Mouse (Mus musculus) c-Kit-positive CD71-positive TER-119-negative erythroid progenitor cells, embryonic 14.5 days (primary cell): ENCODE measurements around the gene St3gal6.
"Not testable (repeated sequence)": the region's sequence is repeated elsewhere in the genome, so short reads cannot be mapped to it uniquely, and the experiment has no call there.

ENCODE experiments used
- DNase-seq: peaks from one replicate; pipeline ENCODE4 v3.0.0-alpha.2; 2013; ENCODE audit warnings: low read depth

Gene St3gal6

DNA sequence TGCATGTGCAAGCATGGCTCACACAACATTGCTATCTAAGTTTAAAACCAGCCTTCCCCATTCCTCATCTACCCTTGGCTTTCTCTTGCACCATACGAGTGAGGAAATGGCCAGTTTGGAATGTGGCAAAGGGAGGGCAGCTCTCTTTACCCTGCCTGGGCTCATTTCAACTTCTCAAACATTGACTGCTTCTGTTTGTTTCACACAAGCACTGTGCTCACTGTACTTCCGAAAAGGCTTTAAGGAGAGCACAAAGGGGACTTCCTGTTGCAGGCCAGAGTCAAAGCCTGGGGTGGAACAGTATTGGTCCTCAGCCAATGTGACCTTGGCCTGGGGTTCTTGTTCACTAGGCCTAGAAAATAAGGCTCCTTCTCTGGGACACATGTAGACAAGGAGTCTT lies 47.7 kb downstream of the St3gal6 start:
- no peak for DNase-seq

DNA sequence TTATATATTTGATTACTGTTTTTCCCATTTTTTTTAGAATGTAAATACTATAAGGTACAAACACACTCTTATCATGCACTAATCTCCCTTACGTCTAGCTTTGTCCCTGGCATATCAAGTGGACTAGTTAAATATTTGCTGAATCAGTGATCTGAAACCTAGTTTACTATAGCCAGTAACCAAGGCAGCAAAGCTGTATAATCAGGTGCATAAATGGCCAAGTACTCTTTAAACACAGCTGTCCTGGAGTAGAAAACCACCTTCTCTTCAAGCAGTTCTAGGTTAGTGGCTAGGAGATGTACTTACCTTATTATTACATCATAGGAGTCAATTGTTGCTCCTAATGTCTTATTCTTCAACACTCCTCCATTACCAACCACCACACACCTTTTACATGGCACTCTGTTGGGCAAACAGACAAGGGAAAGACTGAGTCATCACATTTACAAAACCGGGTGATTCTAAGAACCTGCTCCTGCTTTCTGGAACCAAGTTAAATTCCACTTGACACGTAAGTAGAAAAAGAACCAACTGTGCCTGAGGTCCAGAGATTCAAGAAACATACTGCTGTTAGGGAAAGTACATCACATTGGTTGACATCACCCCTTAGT lies 48.4 kb downstream of the St3gal6 start:
- no peak for DNase-seq

GRCm38 (mm10) chr16:58474875-58475274 lies 49.2 kb downstream of the St3gal6 start:
- no peak for DNase-seq

GRCm38 (mm10) chr16:58470841-58471240 lies 53.2 kb downstream of the St3gal6 start:
- DNase-seq = no peak

- no peak for DNase-seq
Measured at GRCm38 (mm10) chr16:58470061-58470460, 54.0 kb downstream of the St3gal6 start.

DNA sequence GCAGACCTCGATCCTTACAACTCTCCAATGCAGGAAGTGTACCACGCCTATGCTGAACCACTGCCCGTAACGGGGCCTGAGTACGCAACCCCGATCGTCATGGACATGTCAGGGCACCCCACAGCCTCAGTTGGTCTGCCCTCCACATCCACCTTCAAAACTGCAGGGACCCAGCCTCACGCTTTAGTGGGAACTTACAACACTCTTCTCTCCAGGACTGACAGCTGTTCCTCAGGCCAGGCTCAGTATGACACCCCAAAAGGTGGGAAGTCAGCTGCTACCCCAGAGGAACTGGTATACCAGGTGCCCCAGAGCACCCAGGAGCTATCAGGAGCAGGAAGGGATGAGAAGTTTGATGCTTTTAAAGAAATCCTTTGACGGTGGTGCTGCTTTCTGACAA lies 58.6 kb downstream of the St3gal6 start:
- no peak for DNase-seq

DNA sequence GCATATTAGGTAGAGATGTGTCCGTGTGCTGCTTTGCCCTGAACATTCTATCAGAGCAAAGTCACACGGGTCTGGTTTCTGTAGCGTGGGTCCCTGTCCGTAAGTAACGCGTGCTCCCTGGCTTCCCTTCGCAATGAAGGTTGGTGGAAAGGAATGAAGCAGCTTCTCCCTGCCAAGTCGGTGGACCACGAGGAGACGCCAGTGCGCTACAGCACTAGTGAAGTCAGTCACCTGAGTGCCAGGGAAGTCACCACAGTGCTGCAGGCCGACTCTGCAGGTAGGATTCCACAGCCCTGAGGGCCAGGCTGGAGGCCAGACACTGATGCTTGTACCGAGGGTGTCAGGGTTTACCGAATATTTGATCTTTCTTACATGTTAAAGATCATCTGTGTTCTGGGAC lies 60.0 kb downstream of the St3gal6 start:
- DNase-seq = no peak

DNA sequence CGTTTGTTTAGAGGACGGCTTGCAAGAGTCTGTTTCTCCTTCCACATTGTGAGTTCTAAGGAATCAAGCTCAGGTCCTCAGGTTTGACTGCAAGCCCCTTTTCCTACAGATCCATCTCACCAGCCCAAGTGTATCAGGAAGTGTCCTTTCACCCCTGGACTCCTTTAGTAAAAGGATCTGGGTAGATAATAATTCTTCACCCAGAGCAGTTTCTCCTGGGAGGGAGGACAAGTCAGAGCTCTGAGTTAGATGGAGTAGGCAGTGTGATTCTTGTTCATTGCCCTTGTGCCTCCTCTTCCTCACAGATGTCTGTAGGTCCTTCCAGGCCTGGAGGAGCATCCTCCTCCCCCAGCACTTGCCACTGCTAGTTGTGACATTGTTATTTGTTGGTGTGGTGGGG lies 61.5 kb downstream of the St3gal6 start:
- DNase-seq = no peak

- DNase-seq = no peak
Measured at GRCm38 (mm10) chr16:58461856-58462518, 62.1 kb downstream of the St3gal6 start.

GRCm38 (mm10) chr16:58460386-58460785 lies 63.7 kb downstream of the St3gal6 start:
- no peak for DNase-seq

DNA sequence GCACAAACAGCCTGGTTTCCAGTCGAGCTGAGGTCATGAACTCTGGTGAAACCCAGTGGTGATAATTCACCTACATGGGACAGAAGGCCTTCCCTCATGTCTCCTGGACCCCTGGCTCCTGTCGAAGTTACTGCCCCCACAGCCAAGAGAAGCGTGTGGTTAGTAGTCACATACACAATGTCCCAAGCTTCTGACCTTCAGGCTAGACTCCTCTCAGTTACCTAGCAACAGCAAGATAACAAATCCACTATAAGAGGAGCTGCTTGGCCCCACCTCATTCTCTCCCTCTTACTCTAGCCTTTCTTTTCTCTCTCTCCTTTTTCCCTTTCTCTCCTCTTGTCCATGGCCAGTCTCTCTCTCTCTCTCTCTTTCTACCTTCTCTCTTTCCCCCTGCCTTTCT lies 64.1 kb downstream of the St3gal6 start:
- DNase-seq = not testable (repeated sequence)

GRCm38 (mm10) chr16:58456991-58457390 lies 67.1 kb downstream of the St3gal6 start:
- DNase-seq = no peak

GRCm38 (mm10) chr16:58456445-58456844 lies 67.6 kb downstream of the St3gal6 start:
- no peak for DNase-seq

DNA sequence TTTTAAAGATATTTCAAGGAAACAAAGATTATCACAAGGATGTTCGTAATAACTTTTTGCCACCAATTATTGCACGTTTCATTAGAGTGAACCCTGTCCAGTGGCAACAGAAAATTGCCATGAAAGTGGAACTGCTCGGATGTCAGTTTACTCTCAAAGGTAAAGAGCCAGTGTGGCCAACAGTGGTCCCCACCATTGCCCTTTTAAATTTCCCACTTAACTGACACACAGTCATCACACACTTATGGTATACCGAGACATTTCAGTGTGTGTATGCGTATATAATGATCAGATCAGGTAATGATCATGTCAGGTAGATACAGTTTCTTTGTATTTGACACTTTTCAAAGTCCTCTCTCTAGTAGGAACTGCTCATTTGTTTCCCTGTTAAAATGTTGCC lies 68.9 kb downstream of the St3gal6 start:
- DNase-seq = peak; percentile 44

- peak; percentile 82 for DNase-seq
Measured at GRCm38 (mm10) chr16:58454617-58455016, 69.4 kb downstream of the St3gal6 start.

DNA sequence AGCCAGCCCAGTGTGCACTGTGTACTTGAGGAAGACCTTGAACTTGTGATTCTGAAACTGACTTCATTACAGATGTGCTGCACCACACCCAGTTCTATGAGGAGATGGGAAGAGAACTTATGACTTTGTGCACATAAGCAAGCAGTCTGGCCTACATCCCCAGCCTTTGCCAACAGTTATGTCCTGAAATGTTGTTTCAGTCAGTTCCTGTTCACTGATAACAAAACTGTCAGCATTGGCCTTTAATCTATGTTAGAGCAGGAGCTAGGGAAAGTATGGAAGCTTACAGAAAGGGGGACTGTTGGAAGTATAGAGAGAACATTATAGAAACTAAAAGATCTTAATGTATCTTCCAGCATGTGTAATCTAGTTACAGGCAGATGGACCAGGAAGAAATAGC lies 70.2 kb downstream of the St3gal6 start:
- DNase-seq = no peak

- no peak for DNase-seq
Measured at GRCm38 (mm10) chr16:58453138-58453537, 70.9 kb downstream of the St3gal6 start.

GRCm38 (mm10) chr16:58451647-58452046 lies 72.4 kb downstream of the St3gal6 start:
- DNase-seq = no peak

DNA sequence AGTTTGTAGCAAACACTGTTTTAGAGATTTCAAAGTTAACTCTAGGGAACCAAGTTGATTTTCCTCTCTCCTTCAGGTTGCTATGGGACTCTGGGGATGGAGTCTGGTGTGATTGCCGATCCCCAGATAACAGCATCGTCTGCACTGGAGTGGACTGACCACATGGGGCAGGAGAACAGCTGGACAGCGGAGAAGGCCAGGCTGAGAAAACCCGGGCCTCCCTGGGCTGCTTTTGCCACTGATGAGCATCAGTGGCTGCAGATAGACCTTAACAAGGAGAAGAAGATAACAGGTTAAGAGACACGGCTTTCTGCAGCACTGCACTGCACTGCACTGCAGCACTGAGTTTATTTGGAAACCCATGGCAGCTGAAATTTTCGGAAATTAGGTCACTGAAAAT lies 73.4 kb downstream of the St3gal6 start:
- no peak for DNase-seq

DNA sequence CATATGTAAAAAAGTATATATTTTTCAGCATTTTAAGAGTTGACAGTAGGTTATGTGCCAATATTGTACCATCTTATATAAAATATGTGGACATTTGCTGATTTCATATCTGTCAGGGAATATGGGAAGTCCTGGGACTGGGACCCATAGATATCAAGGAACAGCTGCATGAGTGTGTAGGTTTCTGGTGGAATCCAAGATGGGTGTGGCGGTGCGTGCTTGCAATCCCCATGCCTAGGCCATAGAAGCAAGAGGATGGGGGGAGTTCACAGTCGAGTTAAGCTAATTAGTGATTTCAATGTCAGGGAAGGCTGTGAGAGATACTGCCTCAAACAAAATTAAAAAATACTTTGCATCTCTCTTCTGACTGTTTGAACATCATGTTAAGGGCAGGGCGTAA lies 75.0 kb downstream of the St3gal6 start:
- DNase-seq = no peak

- no peak for DNase-seq
Measured at GRCm38 (mm10) chr16:58446281-58447259, 77.5 kb downstream of the St3gal6 start.

DNA sequence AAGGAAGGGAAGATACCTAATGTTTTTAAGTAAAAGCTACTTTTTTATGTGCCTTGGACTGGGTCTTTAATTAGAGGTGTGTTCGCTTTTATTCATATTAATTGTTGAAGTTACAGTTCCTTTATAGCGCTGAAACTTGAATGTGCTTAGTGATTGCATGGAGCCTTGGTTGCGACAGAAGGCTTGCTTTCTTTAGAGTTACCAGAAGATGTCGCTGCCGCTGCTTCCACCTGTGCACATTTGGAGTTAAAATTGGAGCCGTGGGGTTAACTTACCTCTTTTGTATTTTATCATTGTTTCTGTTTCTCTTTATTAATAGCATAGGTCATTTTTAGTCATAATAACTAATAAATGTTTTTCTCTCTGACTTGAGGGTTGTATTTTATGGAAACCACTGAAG lies 79.3 kb downstream of the St3gal6 start:
- no peak for DNase-seq

- DNase-seq = no peak
Measured at GRCm38 (mm10) chr16:58432384-58432783, 91.7 kb downstream of the St3gal6 start.
